Mouse (Mus musculus) testis, postnatal 10 days (tissue): ENCODE results near the gene Gripap1.
"Not testable (repeated sequence)": the region's sequence is repeated elsewhere in the genome, so short reads cannot be mapped to it uniquely, and the experiment has no call there.

Experiments
- DNase-seq: peaks from one replicate; pipeline ENCODE4 v3.0.0; 2021; ENCODE audit warnings: low spot score

Gripap1 gene

DNA sequence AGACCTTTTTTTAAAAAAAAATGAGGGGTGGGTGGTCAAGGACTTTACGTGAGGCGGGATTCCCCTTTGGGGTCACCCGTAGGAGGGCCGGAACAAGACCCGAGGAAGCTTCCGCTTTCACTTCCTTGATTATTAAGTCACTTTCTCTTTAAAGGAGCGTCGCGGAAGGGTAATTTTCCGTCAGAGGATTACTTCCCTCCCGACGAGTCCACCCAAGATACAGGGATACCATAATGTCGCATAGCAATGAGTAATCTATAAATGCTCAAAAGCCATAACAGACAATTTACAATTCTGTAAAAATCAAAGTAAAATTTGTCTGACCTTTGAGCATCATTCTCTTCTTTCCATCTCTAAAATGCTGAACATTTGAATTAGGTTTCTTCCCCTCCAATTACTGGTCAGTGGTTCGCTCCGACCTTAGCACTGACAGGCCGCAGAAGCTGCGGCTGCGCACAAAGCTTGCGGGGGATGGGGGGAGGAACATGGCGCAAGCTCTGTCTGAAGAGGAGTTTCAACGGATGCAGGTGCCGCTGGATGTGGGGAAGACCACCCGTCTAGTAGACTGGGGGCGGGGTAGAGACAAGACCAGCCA is at the start of gene Gripap1:
Gripap1 (plus strand) TSS at position 224 of the 595 bp plus-strand sequence.
- DNase-seq: peak; percentile 78

GRCm38 (mm10) chrX:7740082-7740819 is 49.3 kb upstream of the Gripap1 start:
- no peak for DNase-seq

DNA sequence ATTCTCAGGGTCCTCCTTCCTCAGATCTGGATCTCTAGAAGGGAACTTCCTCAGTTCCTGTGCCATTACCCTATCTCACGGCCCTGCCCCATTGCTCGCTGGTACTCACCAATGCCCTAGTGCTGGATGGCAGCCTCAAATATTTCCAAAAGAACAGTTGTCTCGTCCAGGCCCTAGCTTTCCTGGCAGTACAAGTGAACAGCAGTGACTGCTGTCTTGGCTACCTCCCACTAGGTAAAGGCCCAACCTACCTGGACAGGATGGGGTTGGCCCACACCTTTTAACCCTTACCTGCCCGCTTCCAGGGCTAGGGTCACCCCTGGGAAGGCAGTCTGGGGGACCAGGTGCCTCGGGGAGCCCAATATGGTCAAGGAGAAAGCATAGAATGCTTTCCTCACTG is 48.5 kb upstream of the Gripap1 start:
- DNase-seq: no peak

- DNase-seq: no peak
Measured at GRCm38 (mm10) chrX:7743470-7743869, 46.1 kb upstream of the Gripap1 start.

GRCm38 (mm10) chrX:7744940-7745339 is 44.6 kb upstream of the Gripap1 start:
- DNase-seq: no peak

- no peak for DNase-seq
Measured at GRCm38 (mm10) chrX:7745429-7745828, 44.1 kb upstream of the Gripap1 start.

DNA sequence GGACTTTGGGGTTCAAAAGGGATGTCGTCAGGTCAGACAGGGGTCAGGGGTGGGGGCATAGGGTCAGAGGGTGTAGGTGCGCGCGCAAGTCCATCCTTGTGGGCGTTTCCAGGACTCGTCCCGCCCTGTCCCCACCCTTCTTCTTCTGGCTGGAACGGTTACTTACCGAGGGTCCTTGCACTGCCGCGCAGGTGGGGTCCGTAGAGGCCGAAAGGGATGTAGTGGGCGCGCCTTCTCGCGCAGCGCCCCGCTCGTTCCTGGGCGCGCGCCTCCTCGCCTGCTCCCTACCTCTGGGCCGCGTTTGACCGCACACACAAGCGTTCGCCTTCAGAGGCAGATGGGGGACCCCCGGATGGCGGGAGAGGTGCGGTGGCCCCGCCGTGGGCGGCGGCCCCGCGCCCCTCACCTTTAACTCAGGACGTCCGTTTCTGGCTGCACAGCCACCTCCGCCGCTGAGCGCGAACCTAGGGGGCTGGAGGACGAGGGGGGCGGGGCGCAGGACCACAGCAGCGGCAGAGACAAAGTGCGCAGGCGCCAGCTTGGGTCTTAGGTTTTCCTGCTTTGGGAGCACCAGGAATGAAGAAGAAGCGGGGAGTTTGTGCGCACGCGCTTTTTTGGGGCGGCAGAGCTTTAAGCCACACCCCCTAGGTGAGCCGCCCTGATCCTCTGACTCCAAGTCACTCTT is 39.0 kb upstream of the Gripap1 start, which contains the start of gene Ccdc120:
Ccdc120 (minus strand) TSS at position 474 of the 685 bp plus-strand sequence.
- DNase-seq: peak; percentile 81

DNA sequence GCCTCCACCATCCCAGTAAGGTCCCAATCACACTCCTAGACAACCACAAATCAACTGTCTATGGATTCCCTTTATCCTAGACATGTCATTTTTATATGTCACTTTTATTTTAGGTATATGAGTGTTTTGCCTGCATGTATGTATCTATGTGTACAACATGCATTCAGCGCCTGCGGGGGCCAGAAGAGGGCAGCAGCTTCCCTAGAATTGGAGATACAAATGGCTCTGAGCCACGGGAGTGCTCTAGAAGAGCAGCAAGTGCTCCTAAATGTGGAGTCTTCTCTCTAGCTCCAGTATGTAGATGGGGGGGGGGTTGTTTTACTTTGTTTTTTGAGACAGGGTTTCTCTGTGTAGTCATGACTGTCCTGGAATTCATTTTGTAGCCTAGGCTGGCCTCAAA is 35.9 kb upstream of the Gripap1 start:
- not testable (repeated sequence) for DNase-seq

DNA sequence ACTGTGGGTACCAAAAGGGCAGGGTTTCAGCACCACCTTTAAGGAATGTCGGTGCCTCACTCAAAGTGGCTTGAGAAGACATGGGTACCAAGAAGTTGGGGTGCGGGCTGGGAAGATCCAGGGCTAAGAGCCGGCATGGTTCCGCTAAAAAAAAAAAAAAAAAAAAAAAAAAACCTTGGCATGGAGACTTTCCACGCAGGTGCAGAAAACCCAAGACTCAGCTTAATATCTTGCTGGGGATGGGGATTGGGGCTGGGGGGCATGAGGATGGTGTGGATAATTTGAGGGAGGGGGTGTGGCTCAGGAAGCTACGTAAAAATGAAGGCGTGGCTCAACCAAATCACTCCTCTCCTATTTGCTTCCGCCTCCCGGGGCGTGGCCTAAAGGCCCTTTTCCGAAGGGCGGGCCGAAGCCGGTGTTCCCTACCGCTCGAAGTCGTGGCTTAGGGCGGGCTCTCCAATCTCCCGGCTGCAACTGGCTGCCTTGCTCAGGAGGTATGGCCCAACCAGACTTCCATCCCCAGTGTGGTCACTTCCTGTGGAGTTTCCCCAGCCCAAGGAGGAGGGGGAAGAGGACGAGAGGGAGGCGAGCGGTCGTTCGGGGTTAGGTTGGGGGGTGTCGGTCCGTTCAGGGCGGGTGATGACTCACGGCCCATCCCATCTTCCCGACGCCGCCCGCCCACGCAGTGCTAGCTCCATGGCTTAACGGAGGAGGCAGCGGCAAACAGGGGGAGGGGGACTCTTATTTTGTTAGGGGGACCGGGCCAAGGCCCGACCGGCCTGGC is 27.2 kb upstream of the Gripap1 start, which contains the start of gene Tfe3:
Tfe3 (plus strand) TSS at position 424 of the 784 bp plus-strand sequence.
- DNase-seq: peak; percentile 91

DNA sequence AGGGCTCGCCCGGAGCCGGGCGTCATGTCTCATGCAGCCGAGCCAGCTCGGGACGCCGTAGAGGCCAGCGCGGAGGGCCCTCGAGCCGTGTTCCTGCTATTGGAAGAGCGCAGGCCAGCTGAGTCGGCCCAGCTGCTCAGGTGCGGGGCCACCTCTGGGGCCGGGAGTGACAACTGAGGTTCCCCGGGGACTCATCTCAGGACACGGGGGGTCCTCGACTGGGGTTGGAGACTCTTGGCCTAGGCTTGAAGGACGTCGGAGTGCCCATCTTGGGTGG is 26.7 kb upstream of the Gripap1 start:
- no peak for DNase-seq

DNA sequence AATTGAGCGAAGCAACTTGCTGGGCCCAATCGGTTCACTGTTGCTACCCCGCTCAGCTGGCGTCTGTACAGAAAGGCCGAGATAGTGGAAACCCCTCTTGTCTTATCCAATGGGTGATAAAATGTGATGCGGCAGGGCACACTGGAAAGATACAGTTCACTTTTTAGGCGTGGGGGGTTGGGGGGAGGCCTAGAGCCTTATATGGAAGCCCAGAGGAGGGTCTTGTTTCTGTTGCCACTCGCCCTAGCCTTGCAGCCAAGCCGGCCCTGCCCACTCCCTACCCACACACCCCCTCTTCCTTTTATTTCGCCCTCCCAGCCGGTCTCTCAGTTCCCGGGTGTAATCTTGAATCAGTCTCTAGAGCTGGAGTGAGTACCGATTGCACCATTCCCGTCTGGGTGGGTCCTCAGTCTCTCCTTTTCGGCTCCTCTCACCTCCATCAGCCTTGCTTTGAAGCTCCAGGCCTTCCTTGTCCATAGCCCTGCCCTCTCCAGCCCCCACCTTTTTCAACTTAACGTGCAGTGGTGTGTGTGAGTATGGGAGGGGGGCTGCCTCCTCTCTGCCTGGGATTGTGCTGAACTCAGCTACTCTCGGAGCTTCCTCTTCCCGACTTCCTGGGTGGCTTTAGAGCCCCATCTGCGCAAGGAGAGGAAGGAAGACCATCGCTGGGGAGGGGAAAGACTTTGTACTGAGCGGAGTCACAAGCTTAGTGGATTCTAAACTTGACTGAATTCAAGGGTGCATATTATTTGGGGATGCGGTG is 25.8 kb upstream of the Gripap1 start:
- DNase-seq: peak; percentile 64

- no peak for DNase-seq
Measured at GRCm38 (mm10) chrX:7764657-7765280, 24.8 kb upstream of the Gripap1 start.

GRCm38 (mm10) chrX:7765281-7765670 is 24.3 kb upstream of the Gripap1 start:
- DNase-seq: no peak

- no peak for DNase-seq
Measured at GRCm38 (mm10) chrX:7765764-7766163, 23.8 kb upstream of the Gripap1 start.

GRCm38 (mm10) chrX:7769302-7770017 is 20.1 kb upstream of the Gripap1 start:
- DNase-seq: no peak

- no peak for DNase-seq
Measured at GRCm38 (mm10) chrX:7772766-7773165, 16.8 kb upstream of the Gripap1 start.

- DNase-seq: no peak
Measured at GRCm38 (mm10) chrX:7775501-7776205, 13.9 kb upstream of the Gripap1 start.

DNA sequence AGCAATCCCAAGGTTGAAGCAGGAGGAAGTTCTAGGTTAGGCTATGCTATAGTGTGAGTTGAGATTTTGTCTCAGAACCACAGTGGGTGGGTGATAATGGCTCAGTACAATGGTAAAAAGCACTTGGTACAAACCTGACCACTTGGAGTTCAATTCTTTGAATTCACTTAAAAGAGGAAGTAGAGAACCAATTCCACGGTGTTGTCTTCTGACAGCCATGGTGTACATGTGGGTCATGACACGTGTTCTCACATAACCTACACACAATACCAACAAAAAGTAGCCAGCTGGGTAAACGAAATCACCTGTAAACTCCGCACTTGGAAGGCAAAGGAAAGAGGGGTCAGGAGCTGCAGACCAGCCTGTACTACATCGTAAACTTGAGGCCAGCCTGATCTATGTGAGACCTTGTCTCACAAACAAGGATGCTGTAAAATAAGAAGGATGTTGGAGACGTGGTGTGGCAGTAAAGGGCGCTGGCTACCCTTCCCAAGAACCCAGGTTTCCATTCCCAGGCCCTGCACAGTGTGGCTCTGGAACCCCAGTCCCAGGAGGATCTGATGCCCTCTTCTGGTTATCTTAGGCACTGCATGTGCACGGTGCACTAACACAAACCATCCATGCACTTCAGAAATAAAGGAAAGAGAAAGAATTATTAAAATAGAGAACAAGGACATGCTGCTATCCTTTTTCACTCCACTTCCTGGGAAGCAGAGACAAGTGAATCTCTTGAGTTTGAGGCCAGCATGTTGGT is 13.1 kb upstream of the Gripap1 start:
- peak; percentile 72 for DNase-seq
